Mouse (Mus musculus) CH12.LX (cell line): ENCODE measurements around the gene Lamc3. TPM values are rescaled to one million over a fixed set of nuclear protein-coding genes. Genes with fewer than 3 reads are reported as not detected.

Experiments used
- DNase-seq: peaks from one replicate; pipeline ENCODE4 v3.0.0-alpha.2; 2013; ENCODE audit errors: extremely low read depth
- H3K27ac ChIP-seq: 2 replicates; pipeline ENCODE4 v1.5.1; 2012; ENCODE audit warnings: low read depth, mild to moderate bottlenecking, control low read depth, moderate library complexity; ENCODE audit not compliant: insufficient read depth
- H3K27me3 ChIP-seq: replicated peaks from 2 replicates; pipeline ENCODE3; 2012; ENCODE audit warnings: inconsistent platforms
- H3K36me3 ChIP-seq, 2 experiments: replicated peaks in 1 of 2; 2 replicates each; pipeline versions ENCODE3 to v1.6.1; 2012; ENCODE audit warnings: inconsistent platforms in 1 of 2, low read length in 1 of 2, mild to moderate bottlenecking in 1 of 2, mixed read lengths in 1 of 2, moderate library complexity in 1 of 2; ENCODE audit not compliant: control insufficient read depth in 1 of 2, insufficient read depth in 1 of 2
- H3K4me1 ChIP-seq, 2 experiments: 2 replicates each; pipeline ENCODE4 v1.6.1; 2012; ENCODE audit warnings: inconsistent platforms in 1 of 2, moderate library complexity in 1 of 2; ENCODE audit not compliant: insufficient read depth in 2 of 2, control insufficient read depth in 1 of 2
- H3K4me2 ChIP-seq: 2 replicates; pipeline ENCODE4 v1.6.1; 2012; ENCODE audit warnings: low read depth, mild to moderate bottlenecking, control low read depth; ENCODE audit not compliant: poor library complexity, insufficient read depth, severe bottlenecking
- H3K4me3 ChIP-seq, 3 experiments: fragments of 150-350 bp in 1 of 3; sonication (generic) in 1 of 3; replicated peaks in 1 of 3; 2 replicates each; pipeline versions ENCODE3 to v1.5.1; 2011 to 2012; ENCODE audit warnings: low read depth in 2 of 3, low read length in 2 of 3, mild to moderate bottlenecking in 2 of 3, moderate library complexity in 2 of 3, control low read depth in 1 of 3, improper control_type of control experiment in 1 of 3, inconsistent platforms in 1 of 3, mixed read lengths in 1 of 3; ENCODE audit not compliant: poor library complexity in 1 of 3
- H3K79me2 ChIP-seq: replicated peaks from 2 replicates; pipeline ENCODE4 v1.6.1; 2012; ENCODE audit warnings: mild to moderate bottlenecking, moderate library complexity; ENCODE audit not compliant: control insufficient read depth, poor library complexity, insufficient read depth, severe bottlenecking; ENCODE audit errors: extremely low read depth
- H3K9ac ChIP-seq: 2 replicates; pipeline ENCODE4 v1.6.1; 2012; ENCODE audit warnings: low read depth, mild to moderate bottlenecking, control low read depth, moderate library complexity; ENCODE audit not compliant: insufficient read depth
- H3K9me3 ChIP-seq: replicated peaks from 2 replicates; pipeline ENCODE3; 2012; ENCODE audit warnings: low read length, inconsistent platforms, mixed read lengths
- CHD2 ChIP-seq: IDR thresholded peaks from 2 replicates; pipeline ENCODE4 v1.6.1; 2011; ENCODE audit warnings: low read length, improper control_type of control experiment
- E2F4 ChIP-seq: IDR thresholded peaks from 2 replicates; pipeline ENCODE4 v1.6.1; 2011; ENCODE audit warnings: low read depth, low read length, improper control_type of control experiment; ENCODE audit not compliant: insufficient replicate concordance
- EP300 ChIP-seq: IDR thresholded peaks from 2 replicates; pipeline ENCODE4 v1.6.1; 2011; ENCODE audit warnings: low read length, improper control_type of control experiment
- HCFC1 ChIP-seq: IDR thresholded peaks from 2 replicates; pipeline ENCODE4 v1.6.1; 2012; ENCODE audit warnings: low read depth, mild to moderate bottlenecking, inconsistent platforms, low read length, improper control_type of control experiment
- IRF4 ChIP-seq: IDR thresholded peaks from 2 replicates; pipeline ENCODE4 v1.6.1; 2014; ENCODE audit warnings: low read depth, mild to moderate bottlenecking, inconsistent platforms, low read length, improper control_type of control experiment
- JUN ChIP-seq: IDR thresholded peaks from 2 replicates; pipeline ENCODE4 v1.6.1; 2011; ENCODE audit warnings: low read depth, mild to moderate bottlenecking, low read length, improper control_type of control experiment, moderate library complexity; ENCODE audit not compliant: insufficient read depth
- JUND ChIP-seq: conservative IDR thresholded peaks from 2 replicates; pipeline ENCODE4 v1.6.1; 2011; ENCODE audit warnings: low read depth, low read length, improper control_type of control experiment
- MAFK ChIP-seq: IDR thresholded peaks from 2 replicates; pipeline ENCODE4 v1.6.1; 2011; ENCODE audit warnings: low read length, improper control_type of control experiment; ENCODE audit not compliant: insufficient replicate concordance
- MAX ChIP-seq: IDR thresholded peaks from 2 replicates; pipeline ENCODE4 v1.6.1; 2011; ENCODE audit warnings: low read length, improper control_type of control experiment
- MYC ChIP-seq: IDR thresholded peaks from 2 replicates; pipeline ENCODE4 v1.6.1; 2011; ENCODE audit warnings: low read depth, mild to moderate bottlenecking, improper control_type of control experiment, low read length
- NRF1 ChIP-seq: IDR thresholded peaks from 2 replicates; pipeline ENCODE4 v1.6.1; 2014; ENCODE audit warnings: low read depth, mild to moderate bottlenecking, inconsistent platforms, low read length, improper control_type of control experiment, moderate library complexity
- PAX5 ChIP-seq: IDR thresholded peaks from 2 replicates; pipeline ENCODE4 v1.6.1; 2012; ENCODE audit warnings: low read length, inconsistent platforms, mixed read lengths
- SIN3A ChIP-seq: IDR thresholded peaks from 2 replicates; pipeline ENCODE4 v1.6.1; 2012; ENCODE audit warnings: low read length, improper control_type of control experiment, inconsistent platforms
- SMC3 ChIP-seq: IDR thresholded peaks from 2 replicates; pipeline ENCODE4 v1.6.1; 2011; ENCODE audit warnings: low read depth, low read length, improper control_type of control experiment
- TBP ChIP-seq: conservative IDR thresholded peaks from 2 replicates; pipeline ENCODE4 v1.6.1; 2011; ENCODE audit warnings: low read depth, low read length, improper control_type of control experiment
- UBTF ChIP-seq: IDR thresholded peaks from 2 replicates; pipeline ENCODE4 v1.6.1; 2012; ENCODE audit warnings: low read depth, mild to moderate bottlenecking, inconsistent platforms, low read length, improper control_type of control experiment, moderate library complexity
- USF1 ChIP-seq: IDR thresholded peaks from 2 replicates; pipeline ENCODE4 v1.6.1; 2014; ENCODE audit warnings: low read depth, mild to moderate bottlenecking, inconsistent platforms, low read length, improper control_type of control experiment
- ZC3H11A ChIP-seq: IDR thresholded peaks from 2 replicates; pipeline ENCODE4 v1.6.1; 2012; ENCODE audit warnings: low read depth, mild to moderate bottlenecking, inconsistent platforms, low read length, improper control_type of control experiment
- ZKSCAN1 ChIP-seq: IDR thresholded peaks from 2 replicates; pipeline ENCODE4 v1.6.1; 2012; ENCODE audit warnings: low read depth, inconsistent platforms, low read length, improper control_type of control experiment, borderline replicate concordance
- ZNF384 ChIP-seq: IDR thresholded peaks from 2 replicates; pipeline ENCODE4 v1.6.1; 2012; ENCODE audit warnings: low read depth, low read length, improper control_type of control experiment, inconsistent platforms
- dilution Hi-C: fragments of 300-500 bp; cut with MboI; formaldehyde crosslinking; loops from 2 replicates; pipeline ENCODE4 v1.14.3; 2020; ENCODE audit warnings: low sequenced_read_pairs; ENCODE audit not compliant: extremely low pct_unique_long_range_greater_than_20kb, extremely low pct_ligation_motif_present
- in situ Hi-C: fragments of 300-500 bp; cut with MboI; formaldehyde crosslinking; loops from 3 replicates; pipeline ENCODE4 v1.14.3; 2019; ENCODE audit warnings: low sequenced_read_pairs, low pct_ligation_motif_present, low pct_unique_long_range_greater_than_20kb, mixed read lengths
- polyA plus RNA-seq: library from polyadenylated mRNA; unstranded; fragments of >175 nt; gene quantifications from 2 replicates; pipeline ENCODE4 v1.2.1, GENCODE M21; 2012; ENCODE audit warnings: low read depth; ENCODE audit not compliant: insufficient read length
- total RNA-seq, 2 experiments: library from RNA; depleted of rRNA; stranded (reverse); fragments of 300-350 nt in 1 of 2; fragments of >200 nt in 1 of 2; gene quantifications; 2 replicates each; pipeline ENCODE4 v1.2.3; 2012 to 2014

Lamc3 gene
- total and polyA plus RNA-seq, 3 experiments, result not detected

DNA sequence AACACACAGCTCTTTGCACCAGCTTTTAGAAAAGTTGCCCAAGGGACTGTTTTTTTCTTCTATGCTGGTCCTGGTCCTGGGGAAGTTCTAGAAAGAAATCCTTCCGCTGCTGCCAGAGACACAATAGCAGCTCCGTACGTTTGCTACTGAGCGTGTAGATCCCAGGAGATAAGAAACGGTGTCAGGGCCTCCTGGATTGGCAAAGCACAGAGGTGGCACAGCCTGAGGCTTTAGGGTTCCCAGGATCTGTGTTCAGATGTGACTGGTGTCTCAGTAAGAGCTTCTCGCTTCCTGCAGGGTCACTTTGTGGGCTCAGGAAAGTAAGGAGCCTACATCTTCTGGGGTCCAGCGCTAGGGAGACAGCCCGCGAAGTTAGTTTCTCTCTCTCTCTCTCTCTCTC, 63.9 kb downstream of the Lamc3 start:
- no peaks in the 10 kb centered on the region for H3K79me2 ChIP-seq
- no peak overlapping the region for H3K9ac ChIP-seq
- H3K36me3 ChIP-seq, result no peaks in the 10 kb centered on the region
- H3K27ac ChIP-seq, result no peak overlapping the region
- TF ChIP-seq ZC3H11A, result no peak
- TF ChIP-seq MAFK, result no peak
- TF ChIP-seq CHD2, result no peak
- H3K4me1 ChIP-seq, result peaks cover 5 to 6% of the 10 kb centered on the region in 2 experiments; a peak in 3 of 4 replicates
- dilution Hi-C loops, result no loop called here
- peaks cover 91% of the 10 kb centered on the region for H3K27me3 ChIP-seq
- no peak overlapping the region for H3K4me3 ChIP-seq
- no peaks in the 10 kb centered on the region for H3K9me3 ChIP-seq
- DNase-seq, result no peak
- in situ Hi-C loops, result no loop called here
- no peak overlapping the region for H3K4me2 ChIP-seq

DNA sequence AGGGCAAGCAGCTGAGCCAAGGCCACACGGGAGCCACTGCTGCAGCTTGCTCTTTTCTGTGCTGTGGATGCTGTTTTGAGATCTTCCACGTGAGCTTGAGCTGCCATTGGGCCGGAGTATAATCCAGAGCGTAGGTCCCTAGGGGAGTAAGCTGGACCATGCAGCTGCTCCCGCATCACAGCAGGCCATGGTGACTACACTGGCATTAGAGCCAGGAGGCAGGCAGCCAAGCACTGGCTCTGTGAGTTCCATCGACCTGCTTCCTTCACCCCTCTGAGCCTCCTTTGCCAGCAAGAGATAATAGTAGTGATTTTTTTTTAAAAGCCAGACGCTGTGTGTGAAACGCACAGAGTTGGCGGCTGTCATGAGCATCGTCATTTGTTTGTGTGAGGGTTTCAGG, 65.1 kb downstream of the Lamc3 start:
- dilution Hi-C loops, result no loop called here
- Histone ChIP-seq H3K27ac (no peak overlapping the region), H3K4me2 (no peak overlapping the region), H3K4me3 (no peak overlapping the region), H3K9me3 (no peaks in the 10 kb centered on the region), H3K79me2 (no peaks in the 10 kb centered on the region), H3K9ac (no peak overlapping the region), H3K4me1 (peaks cover 5 to 6% of the 10 kb centered on the region in 2 experiments; a peak in 3 of 4 replicates), H3K36me3 (no peaks in the 10 kb centered on the region)
- in situ Hi-C loops, result no loop called here
- DNase-seq, result no peak
- TF ChIP-seq ZKSCAN1 (no peak), JUN (no peak), E2F4 (no peak), ZNF384 (no peak), JUND (no peak), IRF4 (no peak), SIN3A (no peak), MYC (no peak), UBTF (no peak), CHD2 (no peak), MAX (no peak), HCFC1 (no peak), PAX5 (no peak), SMC3 (no peak), TBP (no peak), EP300 (no peak), USF1 (no peak), NRF1 (no peak)
- TF ChIP-seq, all 38 proteins: peak for 0
- H3K27me3 ChIP-seq, result peaks cover 90% of the 10 kb centered on the region
